Mouse (Mus musculus): ENCODE data around the gene Pa2g4. TPM values are rescaled to one million over a fixed set of nuclear protein-coding genes. Genes with fewer than 3 reads are reported as not detected.
A peak's percentile ranks its signal among the peaks of the same experiment; 100 is the strongest.

Pa2g4 gene
- polyA plus RNA-seq, 1 experiment from 2014 or later, result 187 TPM

DNA sequence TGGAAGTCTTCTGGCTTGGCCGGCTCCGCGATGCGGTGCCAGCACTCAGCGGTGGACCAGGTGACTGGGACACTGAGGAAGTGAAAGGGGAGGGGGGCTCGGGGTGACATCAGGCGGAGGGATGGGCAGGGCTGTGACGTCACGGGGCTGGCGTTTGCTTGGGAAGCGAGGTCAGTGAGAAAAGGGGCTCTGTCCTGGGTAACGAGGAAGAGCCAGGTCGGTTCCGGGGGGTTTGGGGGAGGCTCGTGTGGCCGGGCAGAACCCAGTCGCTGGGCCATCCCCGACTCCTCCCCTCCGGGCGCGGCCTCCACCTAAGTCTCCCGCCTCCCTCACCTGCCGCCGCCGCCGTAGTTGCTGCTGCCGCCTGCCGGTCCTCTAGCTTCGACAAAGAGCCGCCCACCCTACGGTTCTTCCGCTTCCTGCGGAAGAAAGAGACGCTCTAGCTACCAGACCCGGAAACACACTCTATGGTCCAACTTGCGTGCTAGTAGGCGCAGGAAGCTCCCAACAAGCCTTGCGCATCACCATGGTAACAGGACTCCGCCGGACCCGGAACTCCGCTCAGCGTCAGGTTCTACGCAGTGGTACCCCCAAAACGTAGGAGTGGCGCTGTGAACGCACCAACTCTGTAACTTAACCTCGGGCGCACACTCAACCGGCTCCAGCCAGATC, 18.3 kb downstream of the Pa2g4 start, which contains the start of gene Zc3h10:
TSS of gene Zc3h10 (minus strand) at position 414 of the 672 bp plus-strand sequence.
- Histone ChIP-seq H3K27me3 (replicated peaks; ENCODE audit: control insufficient read depth, insufficient read depth, low read length) (no peaks in the 10 kb centered on the region), H3K36me3 (ENCODE audit: control insufficient read depth, insufficient read depth, low read length) (peaks cover 34% of the 10 kb centered on the region), H3K4me3 (ENCODE audit: low read depth, low read length) (peak within 1 kb of the TSS; percentile 63), H3K9me3 (replicated peaks; ENCODE audit: control insufficient read depth, low read length) (no peaks in the 10 kb centered on the region), H3K4me2 (ENCODE audit: low read length) (peak within 1 kb of the TSS; percentile 87), H3K27ac (ENCODE audit: low read depth, low read length) (peak within 1 kb of the TSS; percentile 97), H3K4me1 (ENCODE audit: control insufficient read depth, insufficient read depth, low read length) (peaks cover 7% of the 10 kb centered on the region; the same call in 1 of the 2 replicates), H3K9ac (ENCODE audit: low read length) (peak within 1 kb of the TSS; percentile 92)
- ATAC-seq (peak; percentile 93), DNase-seq (ENCODE audit: low spot score) (peak; percentile 99)
- under 1% methylated on average over 47 of the region's 50 CpGs for WGBS

DNA sequence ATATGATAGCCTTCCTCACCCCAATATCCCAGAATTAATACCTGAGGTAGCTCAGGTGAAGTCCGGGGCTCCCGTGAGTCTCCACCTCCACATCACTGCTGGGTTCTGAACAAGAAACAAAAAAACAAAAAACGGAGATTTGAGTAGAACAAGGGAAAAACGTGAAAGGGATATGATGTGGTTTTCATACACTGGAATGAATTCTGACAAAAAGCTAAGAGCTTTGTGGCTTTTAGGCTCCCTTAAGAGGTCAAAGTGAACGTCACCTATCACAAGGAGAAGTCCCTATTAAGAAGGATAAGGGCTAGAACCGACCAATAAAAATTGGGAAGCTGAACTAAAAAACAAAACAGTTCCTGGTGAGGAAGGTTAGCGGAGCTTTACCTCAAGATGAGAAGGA, 19.0 kb downstream of the Pa2g4 start:
- H3K4me3 ChIP-seq (ENCODE audit: low read depth, low read length), result peak overlapping the region; percentile 63
- DNase-seq (ENCODE audit: low spot score) (no peak), ATAC-seq (no peak)
- peaks cover 7% of the 10 kb centered on the region; the same call in 1 of the 2 replicates for H3K4me1 ChIP-seq (ENCODE audit: control insufficient read depth, insufficient read depth, low read length)
- H3K4me2 ChIP-seq (ENCODE audit: low read length), result peak overlapping the region; percentile 87
- H3K27me3 ChIP-seq (replicated peaks; ENCODE audit: control insufficient read depth, insufficient read depth, low read length), result no peaks in the 10 kb centered on the region
- WGBS, result 25% methylated on average over 7 of the region's 7 CpGs
- H3K9ac ChIP-seq (ENCODE audit: low read length), result peak overlapping the region; percentile 71
- no peaks in the 10 kb centered on the region for H3K9me3 ChIP-seq (replicated peaks; ENCODE audit: control insufficient read depth, low read length)
- H3K36me3 ChIP-seq (ENCODE audit: control insufficient read depth, insufficient read depth, low read length), result peaks cover 41% of the 10 kb centered on the region
- H3K27ac ChIP-seq (ENCODE audit: low read depth, low read length), result peak overlapping the region; percentile 97

DNA sequence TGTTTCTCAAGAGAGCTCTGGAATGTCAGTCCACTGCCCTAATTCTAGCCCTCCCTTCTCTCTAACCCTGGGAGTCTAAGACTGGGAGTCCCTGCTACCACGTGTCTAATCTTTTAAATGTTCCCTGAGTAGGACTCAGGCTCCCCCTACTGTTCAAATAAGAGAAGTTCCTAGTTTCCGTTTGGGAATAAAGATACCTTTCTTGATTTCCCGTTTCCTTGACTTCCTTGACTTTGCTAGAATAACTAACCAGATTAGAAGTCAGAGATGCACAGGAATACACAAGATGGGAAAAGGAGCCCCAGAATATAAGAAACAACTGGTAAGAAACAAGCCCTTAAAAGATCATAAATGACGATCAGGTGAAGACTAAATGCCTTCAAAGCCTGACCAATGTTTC, 19.4 kb downstream of the Pa2g4 start:
- peak overlapping the region; percentile 87 for H3K4me2 ChIP-seq (ENCODE audit: low read length)
- no peak overlapping the region for H3K27ac ChIP-seq (ENCODE audit: low read depth, low read length)
- H3K9ac ChIP-seq (ENCODE audit: low read length), result peak overlapping the region; percentile 71; the same call in 1 of the 2 replicates
- peaks cover 44% of the 10 kb centered on the region for H3K36me3 ChIP-seq (ENCODE audit: control insufficient read depth, insufficient read depth, low read length)
- H3K4me1 ChIP-seq (ENCODE audit: control insufficient read depth, insufficient read depth, low read length), result peaks cover 7% of the 10 kb centered on the region; the same call in 1 of the 2 replicates
- H3K4me3 ChIP-seq (ENCODE audit: low read depth, low read length), result peak overlapping the region; percentile 63
- no peaks in the 10 kb centered on the region for H3K9me3 ChIP-seq (replicated peaks; ENCODE audit: control insufficient read depth, low read length)
- peak; percentile 79 for DNase-seq (ENCODE audit: low spot score)
- 14% methylated on average over 4 of the region's 4 CpGs for WGBS
- no peaks in the 10 kb centered on the region for H3K27me3 ChIP-seq (replicated peaks; ENCODE audit: control insufficient read depth, insufficient read depth, low read length)
- no peak for ATAC-seq

DNA sequence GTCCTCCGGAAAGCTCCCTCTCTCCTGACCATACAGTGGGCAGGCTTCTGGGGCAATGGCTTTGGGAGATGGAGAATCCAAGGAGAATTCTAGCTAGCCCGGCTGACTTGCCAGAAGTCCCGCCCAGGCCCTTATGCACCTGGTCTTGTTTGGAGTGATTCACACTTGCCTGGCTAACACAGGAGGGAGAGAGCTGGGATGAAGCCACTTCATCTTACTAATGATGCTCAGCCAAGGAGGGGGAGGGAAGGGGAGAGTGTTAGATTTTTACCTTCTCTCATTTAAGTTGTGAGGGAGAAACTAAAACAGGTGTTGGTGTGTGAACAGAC, 20.3 kb downstream of the Pa2g4 start:
- 94% methylated on average over 3 of the region's 3 CpGs for WGBS
- Histone ChIP-seq H3K4me2 (ENCODE audit: low read length) (no peak overlapping the region), H3K36me3 (ENCODE audit: control insufficient read depth, insufficient read depth, low read length) (peaks cover 48% of the 10 kb centered on the region), H3K4me1 (ENCODE audit: control insufficient read depth, insufficient read depth, low read length) (peaks cover 7% of the 10 kb centered on the region; the same call in 1 of the 2 replicates), H3K9me3 (replicated peaks; ENCODE audit: control insufficient read depth, low read length) (no peaks in the 10 kb centered on the region), H3K27ac (ENCODE audit: low read depth, low read length) (no peak overlapping the region), H3K27me3 (replicated peaks; ENCODE audit: control insufficient read depth, insufficient read depth, low read length) (no peaks in the 10 kb centered on the region), H3K4me3 (ENCODE audit: low read depth, low read length) (no peak overlapping the region), H3K9ac (ENCODE audit: low read length) (no peak overlapping the region)
- no peak for DNase-seq (ENCODE audit: low spot score)
- ATAC-seq, result no peak

GRCm38 (mm10) chr10:128544674-128545569, 20.9 kb downstream of the Pa2g4 start:
- WGBS, result 93% methylated on average over 37 of the region's 37 CpGs

DNA sequence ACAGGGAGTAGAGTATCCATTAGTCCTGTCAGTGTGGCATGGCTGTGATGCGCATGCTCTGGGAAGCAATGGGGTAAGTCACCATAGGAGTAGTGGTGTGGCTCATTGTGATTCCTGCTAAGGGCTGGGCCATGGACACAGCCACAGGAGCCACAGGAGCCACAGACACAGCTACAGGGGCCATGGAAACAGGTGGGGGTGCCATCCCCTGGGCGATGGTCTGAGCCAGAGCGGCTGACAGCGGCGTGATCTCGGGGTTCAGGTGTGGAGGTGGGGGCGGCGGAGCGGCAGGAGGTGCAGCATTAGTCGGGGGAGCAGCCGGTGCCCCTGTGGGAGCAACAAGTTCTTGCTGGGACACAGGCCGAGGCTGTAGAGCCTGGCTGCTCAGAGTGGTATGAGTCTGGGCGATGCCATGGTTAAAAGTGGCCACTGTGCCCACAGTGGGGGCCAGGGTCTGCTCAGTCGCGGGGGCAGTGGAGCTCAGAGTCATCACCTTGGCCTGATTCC, 21.6 kb downstream of the Pa2g4 start:
- Histone ChIP-seq H3K4me2 (ENCODE audit: low read length) (no peak overlapping the region), H3K27ac (ENCODE audit: low read depth, low read length) (no peak overlapping the region), H3K9ac (ENCODE audit: low read length) (no peak overlapping the region), H3K9me3 (replicated peaks; ENCODE audit: control insufficient read depth, low read length) (no peaks in the 10 kb centered on the region), H3K36me3 (ENCODE audit: control insufficient read depth, insufficient read depth, low read length) (peaks cover 48% of the 10 kb centered on the region), H3K27me3 (replicated peaks; ENCODE audit: control insufficient read depth, insufficient read depth, low read length) (no peaks in the 10 kb centered on the region), H3K4me3 (ENCODE audit: low read depth, low read length) (no peak overlapping the region), H3K4me1 (ENCODE audit: control insufficient read depth, insufficient read depth, low read length) (peaks cover 7% of the 10 kb centered on the region; the same call in 1 of the 2 replicates)
- WGBS, result 96% methylated on average over 15 of the region's 15 CpGs
- no peak for ATAC-seq
- no peak for DNase-seq (ENCODE audit: low spot score)

More at GRCm38 (mm10) chr10:128544674-128545569, 20.9 kb downstream of the Pa2g4 start:
- Histone ChIP-seq H3K9ac (ENCODE audit: low read length) (no peak overlapping the region), H3K4me2 (ENCODE audit: low read length) (no peak overlapping the region), H3K4me3 (ENCODE audit: low read depth, low read length) (no peak overlapping the region), H3K4me1 (ENCODE audit: control insufficient read depth, insufficient read depth, low read length) (peaks cover 7% of the 10 kb centered on the region; the same call in 1 of the 2 replicates), H3K27ac (ENCODE audit: low read depth, low read length) (no peak overlapping the region), H3K36me3 (ENCODE audit: control insufficient read depth, insufficient read depth, low read length) (peaks cover 48% of the 10 kb centered on the region), H3K27me3 (replicated peaks; ENCODE audit: control insufficient read depth, insufficient read depth, low read length) (no peaks in the 10 kb centered on the region), H3K9me3 (replicated peaks; ENCODE audit: control insufficient read depth, low read length) (no peaks in the 10 kb centered on the region)
- DNase-seq (ENCODE audit: low spot score) (no peak), ATAC-seq (no peak)

DNA sequence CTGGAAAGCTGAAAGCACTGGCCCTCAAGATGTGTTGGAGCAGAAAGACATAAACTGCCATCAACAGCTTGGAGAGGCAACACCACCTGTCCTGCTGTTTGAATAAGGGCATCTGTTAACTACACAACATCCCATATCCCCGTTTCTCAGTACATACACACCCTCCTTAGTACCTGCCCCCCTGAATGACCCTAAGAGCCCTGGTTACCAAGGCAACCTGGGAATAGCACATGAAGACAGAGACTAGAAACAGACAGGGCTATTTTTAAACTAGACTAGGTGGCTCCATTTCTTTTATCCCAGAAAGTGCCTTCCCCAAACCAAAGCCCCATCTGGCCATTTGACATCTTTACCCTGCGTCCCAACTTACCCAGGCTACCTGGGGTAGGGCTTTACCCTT, 22.7 kb downstream of the Pa2g4 start:
- no peak overlapping the region for H3K9ac ChIP-seq (ENCODE audit: low read length)
- H3K27me3 ChIP-seq (replicated peaks; ENCODE audit: control insufficient read depth, insufficient read depth, low read length), result no peaks in the 10 kb centered on the region
- DNase-seq (ENCODE audit: low spot score), result no peak
- peaks cover 48% of the 10 kb centered on the region for H3K36me3 ChIP-seq (ENCODE audit: control insufficient read depth, insufficient read depth, low read length)
- no peak for ATAC-seq
- no peaks in the 10 kb centered on the region for H3K9me3 ChIP-seq (replicated peaks; ENCODE audit: control insufficient read depth, low read length)
- H3K4me2 ChIP-seq (ENCODE audit: low read length), result no peak overlapping the region
- H3K4me1 ChIP-seq (ENCODE audit: control insufficient read depth, insufficient read depth, low read length), result peaks cover 7% of the 10 kb centered on the region; the same call in 1 of the 2 replicates
- no peak overlapping the region for H3K4me3 ChIP-seq (ENCODE audit: low read depth, low read length)
- 75% methylated on average over 2 of the region's 2 CpGs for WGBS
- no peak overlapping the region for H3K27ac ChIP-seq (ENCODE audit: low read depth, low read length)

DNA sequence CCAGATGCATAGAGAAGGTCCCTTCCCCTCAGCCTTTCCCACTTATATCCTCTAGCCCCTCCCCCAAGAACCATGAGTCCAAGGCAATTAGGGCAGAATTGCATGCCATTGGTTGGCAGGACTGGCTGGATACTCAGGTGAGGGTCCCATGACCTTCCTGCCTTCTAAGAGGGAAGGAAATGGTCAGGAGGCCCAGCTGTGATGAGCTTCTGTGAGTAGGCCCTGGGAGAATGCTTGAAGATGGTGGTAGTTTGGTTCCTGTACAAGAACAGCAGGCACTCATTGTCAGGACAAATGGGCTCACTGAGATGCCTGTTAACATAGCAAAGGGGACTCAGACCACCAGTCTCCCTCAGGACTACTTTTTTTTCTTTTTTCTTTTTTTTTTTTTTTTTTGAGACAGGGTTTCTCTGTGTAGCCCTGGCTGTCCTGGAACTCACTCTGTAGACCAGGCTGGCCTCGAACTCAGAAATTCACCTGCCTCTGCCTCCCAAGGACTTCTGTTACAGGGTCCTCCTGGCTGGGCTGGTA, 27.4 kb downstream of the Pa2g4 start:
- WGBS, result 89% methylated on average over 1 of the region's 1 CpGs
- Histone ChIP-seq H3K27me3 (replicated peaks; ENCODE audit: control insufficient read depth, insufficient read depth, low read length) (no peaks in the 10 kb centered on the region), H3K9me3 (replicated peaks; ENCODE audit: control insufficient read depth, low read length) (no peaks in the 10 kb centered on the region), H3K4me1 (ENCODE audit: control insufficient read depth, insufficient read depth, low read length) (no peaks in the 10 kb centered on the region), H3K4me3 (ENCODE audit: low read depth, low read length) (no peak overlapping the region), H3K4me2 (ENCODE audit: low read length) (no peak overlapping the region), H3K9ac (ENCODE audit: low read length) (no peak overlapping the region), H3K27ac (ENCODE audit: low read depth, low read length) (no peak overlapping the region), H3K36me3 (ENCODE audit: control insufficient read depth, insufficient read depth, low read length) (peaks cover 23% of the 10 kb centered on the region)
- DNase-seq (ENCODE audit: low spot score) (no peak), ATAC-seq (no peak)

Measured in forebrain, embryonic 14.5 days (tissue).